Mouse (Mus musculus) MEL (cell line): ENCODE results near the gene Colq. TPM values are rescaled to one million over a fixed set of nuclear protein-coding genes. Genes with fewer than 3 reads are reported as not detected.

Experiments
- DNase-seq: peaks from one replicate; pipeline ENCODE4 v3.0.0; 2011; ENCODE audit warnings: low read depth, low spot score
- H3K27ac ChIP-seq: 2 replicates; pipeline ENCODE4 v1.5.1; 2012; ENCODE audit warnings: low read depth, mild to moderate bottlenecking, control low read depth, low read length, moderate library complexity; ENCODE audit not compliant: control insufficient read depth
- H3K27me3 ChIP-seq, 2 experiments: fragments of 150-350 bp in 1 of 2; sonication (generic) in 1 of 2; 2 replicates each; pipeline ENCODE4 v1.6.1; 2012; ENCODE audit warnings: low read length in 2 of 2, mild to moderate bottlenecking in 2 of 2, improper control_type of control experiment in 1 of 2, moderate library complexity in 1 of 2; ENCODE audit not compliant: insufficient read depth in 2 of 2, control insufficient read depth in 1 of 2
- H3K36me3 ChIP-seq, 2 experiments: 2 replicates each; pipeline ENCODE4 v1.6.1; 2012 to 2014; ENCODE audit warnings: low read length in 2 of 2, improper control_type of control experiment in 1 of 2, inconsistent platforms in 1 of 2, mild to moderate bottlenecking in 1 of 2; ENCODE audit not compliant: insufficient read depth in 2 of 2, control insufficient read depth in 1 of 2
- H3K4me1 ChIP-seq, 2 experiments: fragments of 150-350 bp in 1 of 2; sonication (generic) in 1 of 2; 2 replicates each; pipeline ENCODE4 v1.6.1; 2012; ENCODE audit warnings: low read length in 2 of 2, improper control_type of control experiment in 1 of 2, mild to moderate bottlenecking in 1 of 2; ENCODE audit not compliant: insufficient read depth in 2 of 2, control insufficient read depth in 1 of 2
- H3K4me3 ChIP-seq, 2 experiments: fragments of 150-350 bp in 1 of 2; sonication (generic) in 1 of 2; 2 replicates each; pipeline ENCODE4 v1.5.1; 2012; ENCODE audit warnings: low read depth in 2 of 2, low read length in 2 of 2, mild to moderate bottlenecking in 2 of 2, moderate library complexity in 2 of 2, control low read depth in 1 of 2, improper control_type of control experiment in 1 of 2; ENCODE audit not compliant: control insufficient read depth in 1 of 2, insufficient read depth in 1 of 2
- H3K79me2 ChIP-seq: 2 replicates; pipeline ENCODE4 v1.6.1; 2012; ENCODE audit warnings: mild to moderate bottlenecking, low read length, moderate library complexity; ENCODE audit not compliant: control insufficient read depth, poor library complexity, insufficient read depth
- H3K9ac ChIP-seq: 2 replicates; pipeline ENCODE4 v1.6.1; 2012; ENCODE audit warnings: low read depth, mild to moderate bottlenecking, control low read depth, low read length, moderate library complexity; ENCODE audit not compliant: control insufficient read depth, poor library complexity, severe bottlenecking
- H3K9me3 ChIP-seq: fragments of 150-350 bp; sonication (generic); replicated peaks from 2 replicates; pipeline ENCODE4 v1.6.1; 2012; ENCODE audit warnings: mild to moderate bottlenecking, low read length, improper control_type of control experiment, moderate library complexity; ENCODE audit not compliant: insufficient read depth
- BHLHE40 ChIP-seq: IDR thresholded peaks from 2 replicates; pipeline ENCODE4 v1.6.1; 2012; ENCODE audit warnings: low read depth, mild to moderate bottlenecking, inconsistent platforms, low read length, improper control_type of control experiment, borderline replicate concordance
- EP300 ChIP-seq, 2 experiments: IDR thresholded peaks; 2 replicates each; pipeline ENCODE4 v1.6.1; 2011; ENCODE audit warnings: improper control_type of control experiment in 2 of 2, low read length in 2 of 2, low read depth in 1 of 2, mild to moderate bottlenecking in 1 of 2
- ETS1 ChIP-seq: IDR thresholded peaks from 2 replicates; pipeline ENCODE4 v1.6.1; 2012; ENCODE audit warnings: low read depth, mild to moderate bottlenecking, inconsistent platforms, low read length, improper control_type of control experiment, moderate library complexity
- GABPA ChIP-seq: IDR thresholded peaks from 2 replicates; pipeline ENCODE4 v1.6.1; 2012; ENCODE audit warnings: low read depth, mild to moderate bottlenecking, inconsistent platforms, low read length, improper control_type of control experiment, moderate library complexity
- GATA1 ChIP-seq: IDR thresholded peaks from 2 replicates; pipeline ENCODE4 v1.6.1; 2011; ENCODE audit warnings: low read depth, low read length, improper control_type of control experiment
- HCFC1 ChIP-seq: IDR thresholded peaks from 2 replicates; pipeline ENCODE4 v1.6.1; 2012; ENCODE audit warnings: low read depth, mild to moderate bottlenecking, inconsistent platforms, low read length, improper control_type of control experiment, moderate library complexity
- JUND ChIP-seq: IDR thresholded peaks from 2 replicates; pipeline ENCODE4 v1.6.1; 2011; ENCODE audit warnings: low read depth, mild to moderate bottlenecking, improper control_type of control experiment, low read length
- MXI1 ChIP-seq: IDR thresholded peaks from 2 replicates; pipeline ENCODE4 v1.6.1; 2011; ENCODE audit warnings: mild to moderate bottlenecking, low read depth, low read length, improper control_type of control experiment
- RAD21 ChIP-seq: IDR thresholded peaks from 2 replicates; pipeline ENCODE4 v1.6.1; 2011; ENCODE audit warnings: mild to moderate bottlenecking, low read depth, low read length, improper control_type of control experiment
- RCOR1 ChIP-seq: IDR thresholded peaks from 2 replicates; pipeline ENCODE4 v1.6.1; 2012; ENCODE audit warnings: low read depth, mild to moderate bottlenecking, inconsistent platforms, low read length, improper control_type of control experiment
- SIN3A ChIP-seq: IDR thresholded peaks from 2 replicates; pipeline ENCODE4 v1.6.1; 2012; ENCODE audit warnings: low read length, improper control_type of control experiment, inconsistent platforms
- SMC3 ChIP-seq: IDR thresholded peaks from 2 replicates; pipeline ENCODE4 v1.6.1; 2011; ENCODE audit warnings: low read depth, low read length, improper control_type of control experiment
- TAL1 ChIP-seq: IDR thresholded peaks from 2 replicates; pipeline ENCODE4 v1.6.1; 2012; ENCODE audit warnings: mild to moderate bottlenecking, inconsistent platforms, low read length, moderate library complexity, mixed read lengths
- TBP ChIP-seq: IDR thresholded peaks from 2 replicates; pipeline ENCODE4 v1.8.0; 2011; ENCODE audit warnings: low read depth, low read length, improper control_type of control experiment
- TCF12 ChIP-seq: IDR thresholded peaks from 2 replicates; pipeline ENCODE4 v1.6.1; 2014; ENCODE audit warnings: low read depth, mild to moderate bottlenecking, inconsistent platforms, low read length, improper control_type of control experiment, moderate library complexity
- UBTF ChIP-seq: IDR thresholded peaks from 2 replicates; pipeline ENCODE4 v1.6.1; 2012; ENCODE audit warnings: low read depth, mild to moderate bottlenecking, inconsistent platforms, low read length, improper control_type of control experiment, moderate library complexity, borderline replicate concordance; ENCODE audit not compliant: insufficient read depth
- USF1 ChIP-seq: IDR thresholded peaks from 2 replicates; pipeline ENCODE4 v1.6.1; 2014; ENCODE audit warnings: low read depth, mild to moderate bottlenecking, inconsistent platforms, low read length, improper control_type of control experiment, moderate library complexity
- USF2 ChIP-seq, 2 experiments: IDR thresholded peaks; 2 replicates each; pipeline ENCODE4 v1.6.1; 2011 to 2012; ENCODE audit warnings: improper control_type of control experiment in 2 of 2, low read length in 2 of 2, borderline replicate concordance in 1 of 2, inconsistent platforms in 1 of 2, low read depth in 1 of 2, mild to moderate bottlenecking in 1 of 2; ENCODE audit not compliant: insufficient read depth in 1 of 2
- ZC3H11A ChIP-seq: IDR thresholded peaks from 2 replicates; pipeline ENCODE4 v1.6.1; 2012; ENCODE audit warnings: low read depth, mild to moderate bottlenecking, inconsistent platforms, low read length, improper control_type of control experiment
- ZMIZ1 ChIP-seq: IDR thresholded peaks from 2 replicates; pipeline ENCODE4 v1.6.1; 2012; ENCODE audit warnings: low read depth, mild to moderate bottlenecking, inconsistent platforms, low read length, improper control_type of control experiment, moderate library complexity
- polyA plus RNA-seq, 2 experiments: library from polyadenylated mRNA; stranded (reverse) in 1 of 2; unstranded in 1 of 2; fragments of >175 nt in 1 of 2; fragments of >200 nt in 1 of 2; gene quantifications; 2 replicates each; pipeline versions ENCODE4 v1.2.1 to v1.2.4; 2012; ENCODE audit warnings: low replicate concordance in 2 of 2, low read depth in 1 of 2; ENCODE audit not compliant: insufficient read length in 2 of 2, insufficient read depth in 1 of 2, missing spikeins in 1 of 2
- total RNA-seq: library from RNA; depleted of rRNA; stranded (reverse); fragments of 300-350 nt; gene quantifications from 2 replicates; pipeline ENCODE4 v1.2.3, GENCODE M21; 2012

Gene Colq
- total and polyA plus RNA-seq, 3 experiments = not detected

- Histone ChIP-seq H3K4me3 (no peak overlapping the region), H3K4me1 (peaks cover 13 to 35% of the 10 kb centered on the region in 2 experiments), H3K79me2 (no peaks in the 10 kb centered on the region), H3K9me3 (no peaks in the 10 kb centered on the region), H3K27ac (no peak overlapping the region), H3K36me3 (peaks cover 0 to 17% of the 10 kb centered on the region in 2 experiments; a peak in 2 of 4 replicates), H3K27me3 (no peaks in the 10 kb centered on the region; a peak in 1 of 4 replicates), H3K9ac (no peak overlapping the region)
- TF ChIP-seq RAD21 = no peak
- TF ChIP-seq UBTF = no peak
- no peak for TF ChIP-seq ZC3H11A
- no peak for TF ChIP-seq USF1
- TF ChIP-seq TCF12 = no peak
- no peak for TF ChIP-seq MXI1
- TF ChIP-seq ETS1 = no peak
- TF ChIP-seq JUND = no peak
- no peak for TF ChIP-seq TAL1
- TF ChIP-seq HCFC1 = no peak
- no peak for TF ChIP-seq SMC3
- no peak for TF ChIP-seq USF2 (IDR thresholded peaks at IDR 0.05; ENCODE audit: borderline replicate concordance in 1 of 2, insufficient read depth in 1 of 2, low read depth in 1 of 2, low read length in 2 of 2)
- no peak for TF ChIP-seq GABPA
- no peak for DNase-seq
Measured at GRCm38 (mm10) chr14:31571419-31571818, 19.7 kb downstream of the Colq start.

DNA sequence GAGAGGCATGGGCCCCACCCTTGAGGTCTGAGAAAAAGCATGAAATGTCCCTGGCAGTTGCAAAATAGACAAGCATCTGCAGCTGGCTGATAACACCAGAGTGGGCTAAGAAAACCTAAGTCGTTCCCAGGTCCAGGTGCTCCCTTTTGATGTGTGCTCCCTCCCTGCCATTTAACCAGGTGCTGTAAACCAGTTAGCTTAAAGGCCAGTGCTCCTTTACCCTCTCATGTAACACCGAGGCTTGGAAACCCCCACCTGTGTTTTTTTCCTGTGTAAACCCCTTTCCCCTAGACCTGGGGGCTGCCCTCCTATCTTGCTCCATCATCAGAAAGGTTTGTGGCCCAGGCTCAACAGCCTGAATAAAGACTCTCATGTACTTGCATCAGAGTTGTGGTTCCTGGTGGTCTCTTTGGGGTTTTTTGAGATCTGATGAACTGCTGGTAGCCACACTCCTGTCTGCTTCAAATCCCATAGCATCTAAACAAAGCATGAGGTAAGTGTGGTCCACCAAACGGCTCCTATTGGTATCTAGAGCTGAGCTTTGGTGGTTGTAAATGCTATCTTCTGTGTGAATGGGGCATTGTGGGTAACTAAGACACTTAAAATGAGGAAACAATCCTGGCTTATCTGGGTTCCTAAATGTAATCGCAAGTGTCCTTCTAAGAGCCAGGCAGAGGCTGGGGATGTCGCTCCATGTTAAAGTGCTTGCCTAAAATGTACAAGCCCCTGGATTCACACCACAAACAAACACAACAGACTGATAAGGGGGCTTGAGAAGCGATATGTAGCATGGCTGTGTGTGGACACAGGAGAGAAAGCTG, 20.8 kb downstream of the Colq start:
- TF ChIP-seq RCOR1 = peak; percentile 84
- TF ChIP-seq TBP = peak; percentile 90
- 0 out of 2 replicates have a peak, but pooled peaks have one; percentile 1 for TF ChIP-seq BHLHE40
- TF ChIP-seq TAL1 = no peak; the same call in 1 of the 2 replicates
- no peak for TF ChIP-seq RAD21
- TF ChIP-seq EP300 (IDR thresholded peaks at IDR 0.05; ENCODE audit: low read depth in 1 of 2, low read length in 2 of 2) = peak; percentile 61 to 62
- peak; percentile 23; the same call in 1 of the 2 replicates for TF ChIP-seq SIN3A
- TF ChIP-seq ZMIZ1 = 0 out of 2 replicates have a peak, but pooled peaks have one; percentile 43
- TF ChIP-seq GATA1 = peak; percentile 90
- peak; percentile 42 for TF ChIP-seq TCF12
- 0 out of 2 replicates have a peak, but pooled peaks have one; percentile 28 for TF ChIP-seq ETS1
- TF ChIP-seq, all 39 proteins: peak for 9
- peak overlapping the region; percentile 67 for H3K27ac ChIP-seq
- peaks cover 0 to 17% of the 10 kb centered on the region in 2 experiments; a peak in 2 of 4 replicates for H3K36me3 ChIP-seq
- H3K9ac ChIP-seq = no peak overlapping the region
- no peaks in the 10 kb centered on the region; a peak in 1 of 4 replicates for H3K27me3 ChIP-seq
- DNase-seq = peak; percentile 83
- no peak overlapping the region for H3K4me3 ChIP-seq
- no peaks in the 10 kb centered on the region for H3K79me2 ChIP-seq
- H3K4me1 ChIP-seq = peaks cover 13 to 35% of the 10 kb centered on the region in 2 experiments
- no peaks in the 10 kb centered on the region for H3K9me3 ChIP-seq
